Mouse (Mus musculus) spleen, postnatal 4 days (tissue): ENCODE results near the gene Trpv2.
A peak's percentile ranks its signal among the peaks of the same experiment; 100 is the strongest.

Source experiments
- DNase-seq, 2 experiments: peaks; one replicate each; pipeline ENCODE4 v3.0.0; 2022; ENCODE audit warnings: low spot score in 2 of 2

Gene Trpv2

DNA sequence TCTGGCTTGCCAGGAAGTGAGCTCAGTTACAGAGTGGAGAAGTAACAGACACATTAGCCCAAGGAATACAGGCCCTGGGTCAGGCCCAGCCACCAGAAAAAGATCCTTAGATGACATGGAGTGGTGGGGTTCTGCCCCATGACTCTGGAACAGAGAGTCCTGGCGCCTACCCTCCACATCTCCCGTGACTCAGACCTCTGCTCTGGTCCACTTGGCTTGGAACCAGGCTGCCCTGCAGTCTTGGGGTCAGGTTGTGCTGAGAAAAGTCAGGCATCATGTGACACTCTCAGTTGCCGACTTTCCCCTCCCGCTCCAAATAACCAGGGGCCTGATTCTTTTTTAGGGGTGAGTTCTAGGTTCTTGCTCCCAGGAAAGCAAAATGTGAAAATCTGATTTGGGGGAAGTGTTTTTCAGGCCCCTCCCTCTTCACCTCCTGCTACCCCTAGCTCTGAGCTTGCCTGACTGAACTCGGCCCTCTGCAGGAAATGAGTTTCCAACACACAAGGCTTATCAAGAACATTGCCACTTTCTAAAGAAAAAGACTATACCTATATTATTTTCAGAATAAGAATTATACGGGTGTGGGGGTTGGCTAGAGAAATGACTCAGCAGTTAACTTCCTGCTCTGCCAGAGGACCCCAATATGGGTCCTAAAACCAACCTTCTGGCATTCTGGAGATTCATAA is 15.2 kb upstream of the Trpv2 start:
- no peak for DNase-seq

DNA sequence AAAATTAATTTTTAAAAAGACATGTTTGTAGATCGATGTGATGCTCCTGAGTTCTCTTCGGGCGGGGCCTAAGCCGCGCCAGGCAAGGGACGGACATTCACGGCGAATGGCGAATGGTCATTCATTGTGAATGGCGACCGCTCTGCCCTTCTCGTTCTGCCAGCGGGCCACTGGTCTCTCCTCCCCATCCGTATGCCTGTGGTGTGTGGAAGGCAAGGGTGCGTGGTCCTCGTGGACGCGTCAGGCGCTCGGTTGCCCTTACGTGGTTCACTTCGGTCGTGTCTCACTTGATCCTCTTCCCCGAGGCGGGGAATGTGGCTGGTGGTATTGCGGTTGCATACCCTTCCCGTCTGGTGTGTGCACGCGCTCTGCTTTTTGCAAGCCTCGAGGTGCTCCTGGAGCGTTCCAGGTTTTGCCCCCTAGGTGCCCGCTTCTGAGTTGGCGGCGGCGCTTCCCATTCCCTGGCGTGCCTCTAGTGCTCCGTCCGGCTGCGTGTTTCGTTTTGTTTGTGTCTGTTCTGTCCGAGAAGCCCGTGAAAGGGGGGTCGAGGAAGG is 13.7 kb upstream of the Trpv2 start:
- peak in 1 of 2 experiments; percentile 66 for DNase-seq

DNA sequence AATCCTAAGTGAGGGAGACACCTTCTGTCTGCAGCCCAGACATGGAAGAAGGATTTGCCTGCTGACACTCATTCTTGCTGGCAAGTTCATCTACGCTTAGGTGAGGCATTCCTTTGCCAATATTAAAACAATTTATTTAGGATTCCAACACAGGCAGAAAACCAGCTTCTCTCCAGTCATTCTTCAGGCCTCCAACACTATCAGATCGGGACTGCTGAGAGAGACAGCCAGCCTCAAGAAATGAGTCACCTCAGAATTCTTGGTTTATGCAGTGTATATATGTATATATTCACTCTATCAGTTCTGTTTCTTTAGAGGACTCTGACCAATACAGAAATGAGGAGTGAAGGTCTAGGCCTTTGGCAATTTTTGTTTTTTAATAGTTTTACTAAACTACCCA is 10.7 kb upstream of the Trpv2 start:
- no peak for DNase-seq

DNA sequence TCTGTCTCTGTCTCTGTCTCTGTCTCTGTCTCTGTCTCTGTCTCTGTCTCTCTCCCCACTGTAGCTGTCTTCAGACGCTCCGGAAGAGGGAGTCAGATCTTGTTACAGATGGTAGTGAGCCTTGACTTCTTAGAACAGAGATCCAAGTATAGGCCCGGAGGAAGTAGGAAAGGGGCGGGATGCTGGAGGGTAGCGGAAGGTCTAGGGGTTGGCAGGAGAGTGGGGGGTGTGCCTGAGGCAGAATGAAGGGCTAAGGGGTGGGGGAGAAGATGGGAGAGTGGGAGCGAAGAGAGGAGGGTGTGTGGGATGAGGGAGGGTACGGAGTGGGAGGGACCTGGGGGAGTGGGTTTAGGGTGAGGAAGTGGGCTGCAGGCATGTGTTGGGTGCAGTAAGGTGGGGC is 8.5 kb upstream of the Trpv2 start:
- DNase-seq: no peak

DNA sequence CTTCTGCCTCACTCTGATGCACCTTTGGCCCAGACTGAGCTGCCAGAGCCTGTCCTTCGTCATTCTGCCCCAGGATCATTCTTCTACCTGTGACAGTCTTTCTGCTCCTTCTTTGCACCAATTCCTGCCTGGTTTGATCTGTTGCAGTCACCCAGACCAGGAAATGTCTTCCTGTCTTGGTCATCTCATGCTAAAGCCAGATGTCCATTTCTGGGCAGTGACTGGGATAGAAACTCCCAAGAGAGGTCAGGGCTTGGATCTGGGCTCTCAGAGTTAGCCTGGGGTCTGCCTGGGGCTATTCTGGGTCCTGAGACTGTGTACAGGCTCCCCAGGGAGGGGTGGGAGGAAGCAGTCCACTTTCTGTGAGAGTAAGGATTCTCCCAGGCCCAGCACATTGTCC is 8.1 kb upstream of the Trpv2 start:
- DNase-seq: no peak

DNA sequence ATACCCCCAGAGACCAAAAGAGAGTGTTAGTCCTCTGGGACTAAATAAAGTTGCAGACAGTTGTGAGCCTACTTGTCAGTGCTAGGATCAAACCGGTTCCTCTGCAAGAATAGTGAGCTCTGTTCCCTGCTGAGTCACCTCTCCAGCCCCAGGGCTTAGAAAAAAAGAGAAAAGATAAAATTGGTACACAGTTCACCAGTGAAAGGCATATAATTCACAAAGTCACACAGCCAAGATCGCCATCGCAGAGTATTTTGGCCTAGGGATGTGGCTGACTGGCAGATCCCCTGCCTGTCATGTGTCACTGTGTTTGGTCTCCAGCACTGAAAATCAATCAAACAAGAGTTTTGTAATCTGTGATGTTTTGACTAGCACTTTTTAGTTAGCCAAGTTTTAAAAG is 6.0 kb upstream of the Trpv2 start:
- DNase-seq: no peak

DNA sequence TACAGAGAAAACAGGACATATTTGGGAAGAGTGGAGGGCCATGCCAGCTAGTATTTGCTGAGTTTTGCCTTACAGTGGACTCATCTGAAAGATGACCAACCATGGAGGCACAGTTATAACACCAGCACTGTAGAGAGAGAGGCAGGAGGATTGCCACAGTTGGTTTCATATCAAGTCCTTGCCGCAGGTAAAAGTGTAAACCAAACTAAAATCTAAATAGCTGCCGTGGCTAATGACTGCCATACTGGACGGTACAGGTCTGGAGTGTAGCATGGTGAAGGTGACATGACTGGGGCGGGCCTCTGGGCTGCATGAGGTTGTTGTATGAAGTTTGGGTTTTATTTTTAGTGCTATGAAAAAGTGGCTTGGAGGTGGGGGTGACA is 408 bp downstream of the Trpv2 start:
- no peak for DNase-seq

DNA sequence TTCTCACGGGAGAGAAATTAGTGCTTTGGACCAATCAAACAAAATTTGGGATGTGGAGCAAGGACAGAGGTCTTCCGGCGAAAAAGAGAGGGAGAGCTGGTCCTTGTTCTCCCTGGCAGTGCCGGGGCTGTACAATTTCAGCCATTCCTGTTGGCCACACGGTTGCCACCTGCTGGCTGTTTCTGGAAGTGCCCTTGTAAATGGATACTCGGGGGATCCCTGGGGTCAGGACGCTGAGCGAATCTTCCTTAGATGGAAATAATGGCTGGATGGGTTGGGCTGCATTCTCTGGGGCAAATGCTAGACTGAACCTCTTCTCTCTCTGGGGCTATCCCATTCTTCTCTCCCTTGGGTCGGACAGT is 992 bp downstream of the Trpv2 start:
- DNase-seq: peak; percentile 86 to 95

DNA sequence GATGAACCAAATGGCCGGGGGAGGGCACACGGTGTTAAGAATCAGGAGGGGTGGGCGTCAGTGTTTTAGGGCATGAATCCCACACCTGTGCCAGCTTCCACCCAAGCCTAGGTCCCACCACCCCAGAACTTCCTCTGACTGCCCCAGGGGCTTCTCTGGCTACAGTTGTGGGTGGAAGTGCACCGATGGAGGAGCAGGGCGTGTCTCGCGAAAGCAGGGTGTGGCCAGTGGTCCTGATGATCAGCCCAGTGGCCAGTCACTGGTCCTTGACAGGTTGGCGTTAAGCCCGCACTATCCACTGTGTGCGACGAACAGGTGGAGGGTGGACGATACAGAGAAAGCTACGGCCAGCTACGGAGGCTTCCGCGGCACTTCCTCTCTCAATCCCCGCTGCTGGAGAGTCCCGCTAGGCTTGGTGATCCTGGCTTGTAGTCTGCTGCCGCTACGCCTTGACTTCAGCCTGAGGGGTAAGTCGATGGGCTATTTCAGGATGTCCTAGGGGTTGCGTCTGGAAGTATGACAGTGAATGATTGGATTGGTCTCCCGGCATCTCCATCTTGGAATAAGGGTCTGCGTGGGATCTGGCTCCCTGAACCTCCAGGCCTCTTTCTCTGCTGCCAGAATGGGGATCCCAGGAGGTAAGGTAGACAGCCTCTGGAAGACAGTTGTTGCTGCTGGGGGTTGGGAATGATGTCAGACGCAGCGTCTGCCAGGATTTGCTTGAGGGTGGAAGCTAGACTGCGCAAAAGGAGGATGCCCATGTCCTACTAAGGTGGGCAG is 1.6 kb downstream of the Trpv2 start:
- DNase-seq: peak; percentile 52 to 81

DNA sequence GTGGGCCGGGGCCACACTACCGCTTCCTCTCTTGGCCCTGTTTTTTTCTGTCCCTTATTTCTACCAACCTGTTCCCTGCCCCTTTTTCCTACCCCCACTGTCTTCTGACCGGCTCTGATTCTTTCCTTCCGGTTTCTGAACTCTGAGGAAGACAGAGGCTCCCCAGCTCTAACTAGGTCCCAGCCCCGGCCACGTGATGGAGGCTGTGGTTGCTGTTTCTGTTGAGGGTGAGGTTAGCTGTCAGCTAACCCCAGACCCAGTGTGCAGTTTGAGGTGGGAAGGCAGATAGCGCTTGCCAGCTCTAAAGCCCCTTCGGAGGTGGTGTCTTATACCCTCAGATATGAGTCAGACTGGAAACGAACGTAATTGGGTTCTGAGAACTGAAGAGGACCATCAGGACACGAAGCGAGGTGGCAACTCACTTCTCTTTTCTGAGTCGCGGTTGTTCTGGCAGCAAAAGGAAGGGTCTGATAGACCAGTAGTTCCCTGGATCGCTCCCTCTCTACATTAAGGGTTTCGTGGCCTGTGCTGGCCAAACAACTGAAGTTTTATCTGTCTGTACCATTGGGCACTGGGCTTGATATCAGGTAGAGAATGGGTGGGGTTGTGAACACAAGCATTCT is 2.4 kb downstream of the Trpv2 start:
- peak; percentile 64 to 80 for DNase-seq

DNA sequence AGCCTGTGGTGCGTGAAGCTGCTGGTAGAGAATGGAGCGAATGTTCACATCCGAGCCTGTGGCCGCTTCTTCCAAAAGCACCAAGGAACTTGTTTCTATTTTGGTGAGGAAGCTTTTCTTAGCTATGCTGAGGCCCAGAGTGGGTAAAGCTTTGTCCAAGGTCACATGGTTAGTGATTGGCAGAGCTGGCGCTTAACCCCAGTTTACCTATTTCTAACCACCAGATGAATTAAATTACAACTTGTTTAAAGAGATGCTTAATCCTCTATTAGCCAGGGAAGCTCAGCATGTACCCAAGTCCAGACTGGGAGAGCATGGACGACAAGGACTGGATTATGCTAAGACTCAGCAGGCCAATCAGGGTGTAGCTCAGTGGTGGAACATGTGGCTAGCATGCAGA is 8.7 kb downstream of the Trpv2 start:
- no peak for DNase-seq

DNA sequence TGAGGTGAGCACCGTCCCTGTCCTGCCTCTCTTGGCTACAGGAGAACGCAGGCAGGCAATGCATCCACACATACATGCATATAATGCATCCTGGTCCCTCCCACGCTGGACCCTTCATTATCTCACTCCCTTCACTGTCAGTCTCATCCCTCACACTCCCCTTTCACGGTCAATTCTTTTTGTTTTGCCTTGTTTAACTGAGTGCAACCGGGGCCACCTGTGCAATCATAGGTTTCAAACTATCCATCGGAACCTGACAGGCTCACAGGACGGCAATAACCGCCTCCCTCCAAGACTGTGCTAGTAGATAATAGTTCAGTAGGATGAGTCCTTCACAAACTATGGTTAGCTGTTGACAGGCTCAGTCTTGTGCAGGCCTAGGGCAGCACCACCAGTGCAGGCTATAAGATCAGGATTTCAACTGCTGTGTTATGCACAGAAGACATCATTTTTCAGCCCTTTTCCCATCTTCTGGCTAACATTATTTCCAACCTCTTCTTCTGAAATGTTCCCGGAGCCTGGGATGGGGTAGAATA is 10.5 kb downstream of the Trpv2 start:
- DNase-seq: no peak

DNA sequence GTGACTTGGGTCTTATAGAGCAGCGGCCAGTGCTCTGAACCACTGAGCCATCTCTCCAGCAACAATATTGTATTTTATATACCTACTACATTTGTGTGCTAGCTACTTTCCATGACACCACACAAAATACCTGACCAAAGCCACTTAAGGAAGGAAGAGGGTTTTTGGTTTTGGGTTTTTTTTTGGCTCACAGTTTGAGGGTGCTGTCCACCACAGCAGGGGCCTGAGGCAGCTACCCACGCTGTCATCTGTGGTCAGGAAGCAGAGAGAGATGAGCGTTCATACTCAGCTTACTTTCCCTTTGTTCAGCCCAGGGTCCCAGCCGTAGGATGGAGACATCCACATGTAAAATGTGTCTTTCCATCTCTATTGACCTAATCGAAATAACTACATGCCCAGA is 12.7 kb downstream of the Trpv2 start:
- DNase-seq: no peak

DNA sequence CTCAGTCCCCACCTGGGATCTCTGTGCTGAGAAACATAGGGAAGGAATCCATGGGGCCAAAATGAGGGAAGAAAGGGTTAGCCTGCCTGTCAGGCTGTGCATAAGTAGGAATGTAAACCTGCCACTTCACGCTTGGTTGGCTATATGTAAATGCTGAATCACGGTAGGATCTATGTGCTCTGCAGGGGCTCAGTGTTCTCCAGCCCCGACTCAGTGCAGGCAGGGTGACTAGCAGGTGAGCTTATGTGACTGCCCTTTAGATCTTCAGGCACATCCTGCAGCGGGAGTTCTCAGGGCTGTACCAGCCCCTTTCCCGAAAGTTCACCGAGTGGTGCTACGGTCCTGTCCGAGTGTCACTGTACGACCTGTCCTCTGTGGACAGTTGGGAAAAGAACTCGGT is 15.1 kb downstream of the Trpv2 start:
- no peak for DNase-seq

DNA sequence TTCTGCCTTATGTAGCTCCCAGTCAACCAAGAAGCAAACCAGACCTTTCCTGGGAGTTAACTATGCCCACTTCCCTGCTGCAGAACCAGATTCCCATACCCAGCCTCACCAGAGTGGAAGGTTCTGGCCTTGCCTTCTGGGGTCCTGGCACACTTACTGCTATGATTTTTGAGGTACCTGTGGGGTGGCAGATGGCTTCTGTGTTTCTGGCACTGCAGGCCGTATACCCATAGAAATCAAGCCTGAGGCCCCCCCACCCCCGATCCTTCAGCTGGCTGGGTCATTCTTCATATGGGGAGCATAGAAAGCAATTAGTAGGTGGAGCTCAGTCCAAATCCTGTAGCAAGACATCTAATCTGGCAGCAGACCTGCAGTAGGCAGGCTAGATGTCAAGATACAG is 16.7 kb downstream of the Trpv2 start:
- DNase-seq: no peak

DNA sequence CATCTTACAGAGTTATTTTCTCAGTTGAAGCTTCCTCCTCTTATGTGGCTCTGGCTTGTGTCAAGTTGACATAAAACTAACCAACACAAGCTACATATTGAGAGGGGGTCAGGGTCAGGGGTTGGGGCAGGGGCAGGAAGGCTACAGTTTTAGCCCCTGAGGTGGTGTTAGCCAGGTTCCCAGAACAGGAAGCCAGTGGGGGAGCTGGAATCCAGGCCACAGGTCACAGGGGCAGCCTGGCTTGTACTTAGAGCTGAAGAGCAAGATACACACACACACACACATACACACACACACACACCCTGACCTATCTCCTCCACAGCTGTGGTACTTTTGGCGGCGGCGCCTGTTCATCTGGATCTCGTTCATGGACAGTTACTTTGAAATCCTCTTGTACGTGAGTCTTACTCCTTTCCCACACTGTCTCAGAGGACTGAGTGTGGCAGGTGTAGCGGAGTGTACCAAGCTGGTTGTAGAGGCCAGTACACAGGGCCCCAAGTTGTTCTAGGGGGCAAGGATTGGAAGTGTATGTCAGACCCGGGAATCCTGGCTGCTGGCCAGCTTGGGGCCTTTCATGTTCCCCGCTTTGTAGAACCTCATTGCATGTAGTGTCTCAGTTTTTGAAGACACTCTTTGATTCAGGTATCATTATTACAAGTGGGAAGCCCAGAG is 17.8 kb downstream of the Trpv2 start:
- no peak for DNase-seq

DNA sequence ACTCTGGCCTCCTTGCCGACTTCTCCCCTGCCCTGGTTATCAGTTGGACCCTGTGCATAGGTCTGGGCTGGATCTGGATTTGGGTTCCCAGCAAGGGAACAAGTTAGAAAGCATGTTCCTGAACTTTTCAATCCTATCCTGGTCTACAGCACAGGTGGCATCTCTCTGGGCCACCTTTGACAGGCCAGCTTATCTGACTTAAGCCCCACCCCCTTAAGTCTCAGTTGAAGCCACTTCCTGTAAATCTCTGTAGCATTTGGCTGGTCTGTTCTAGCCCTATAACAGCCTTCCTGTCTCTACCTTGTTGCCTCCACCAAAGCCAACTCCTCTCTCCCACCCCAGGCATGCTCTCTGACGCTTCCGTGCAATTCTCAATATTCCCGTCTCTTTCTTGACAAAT is 24.3 kb downstream of the Trpv2 start:
- DNase-seq: no peak

DNA sequence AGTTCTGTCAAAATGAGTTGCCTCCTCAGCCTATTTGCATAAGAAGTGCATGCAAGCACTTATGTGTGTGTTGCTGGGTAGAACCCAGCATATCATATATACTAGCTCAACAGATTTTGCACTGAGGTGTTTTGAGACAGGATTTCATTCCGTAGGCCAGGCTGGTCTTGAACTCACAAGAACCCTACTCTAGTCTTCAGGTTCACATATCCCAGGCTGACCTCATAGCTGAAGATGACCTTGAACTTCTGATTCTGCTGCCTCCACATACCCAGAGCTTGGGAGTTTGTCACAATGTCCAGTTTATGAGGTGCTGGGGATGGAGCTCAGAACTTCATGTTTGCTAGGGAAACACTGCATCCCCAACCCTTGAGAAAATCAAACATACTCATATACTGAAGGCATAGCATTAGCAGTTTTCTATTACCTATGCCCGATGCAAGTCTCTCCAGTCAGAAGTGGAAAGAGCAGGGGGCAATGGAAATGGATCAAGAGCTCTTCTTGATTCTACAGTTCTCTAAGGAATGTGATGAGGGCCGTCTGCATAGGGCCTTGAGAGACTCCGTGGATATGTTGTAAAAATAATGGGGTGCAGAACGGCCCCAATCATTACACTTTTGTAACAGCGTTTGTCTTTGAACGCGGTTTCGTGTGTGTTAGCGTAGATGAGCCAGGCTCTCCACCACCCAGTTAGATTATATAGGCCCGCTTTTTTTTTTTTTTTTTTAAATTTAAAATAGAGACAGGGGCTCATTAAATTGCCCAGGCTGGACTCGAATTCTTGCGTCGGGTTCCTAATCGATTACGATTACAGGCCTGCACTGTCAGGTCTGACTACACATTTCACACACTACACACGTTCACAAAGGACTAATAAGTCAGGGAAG is 27.7 kb downstream of the Trpv2 start:
- DNase-seq: no peak

DNA sequence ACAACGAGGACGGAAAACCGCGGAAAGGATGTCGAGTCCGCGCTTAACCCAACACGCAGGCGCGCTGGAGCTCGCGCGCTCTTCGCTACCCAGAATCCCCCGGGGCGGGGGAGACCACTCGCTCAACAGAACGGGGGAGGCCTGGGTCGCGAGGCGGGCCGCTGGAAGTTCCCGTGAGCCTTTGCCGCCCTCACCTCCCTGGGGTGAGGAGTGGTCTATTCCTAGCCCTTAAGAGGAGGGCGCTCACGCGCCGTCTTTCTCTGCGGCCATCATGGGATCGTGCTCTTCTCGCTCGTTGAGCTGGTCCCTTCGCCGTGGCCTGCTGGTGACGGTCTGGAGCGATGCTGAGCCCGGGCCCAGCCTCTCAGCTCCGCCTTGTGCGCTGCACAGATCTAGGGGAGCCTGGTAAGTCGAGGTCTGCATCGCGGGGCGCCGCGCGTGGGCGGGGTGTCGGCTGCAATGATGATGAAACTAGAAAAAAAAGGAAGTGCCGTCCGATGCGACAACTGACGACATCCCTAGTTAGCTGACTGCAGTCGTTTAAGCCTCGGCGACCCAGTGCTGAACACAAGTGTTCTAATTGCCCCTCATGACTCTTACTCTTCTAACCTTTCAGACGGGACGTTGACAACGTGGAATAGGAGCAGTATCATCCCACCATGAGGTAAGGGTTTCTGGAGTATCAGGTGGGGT is 28.5 kb downstream of the Trpv2 start:
- peak; percentile 97 for DNase-seq

DNA sequence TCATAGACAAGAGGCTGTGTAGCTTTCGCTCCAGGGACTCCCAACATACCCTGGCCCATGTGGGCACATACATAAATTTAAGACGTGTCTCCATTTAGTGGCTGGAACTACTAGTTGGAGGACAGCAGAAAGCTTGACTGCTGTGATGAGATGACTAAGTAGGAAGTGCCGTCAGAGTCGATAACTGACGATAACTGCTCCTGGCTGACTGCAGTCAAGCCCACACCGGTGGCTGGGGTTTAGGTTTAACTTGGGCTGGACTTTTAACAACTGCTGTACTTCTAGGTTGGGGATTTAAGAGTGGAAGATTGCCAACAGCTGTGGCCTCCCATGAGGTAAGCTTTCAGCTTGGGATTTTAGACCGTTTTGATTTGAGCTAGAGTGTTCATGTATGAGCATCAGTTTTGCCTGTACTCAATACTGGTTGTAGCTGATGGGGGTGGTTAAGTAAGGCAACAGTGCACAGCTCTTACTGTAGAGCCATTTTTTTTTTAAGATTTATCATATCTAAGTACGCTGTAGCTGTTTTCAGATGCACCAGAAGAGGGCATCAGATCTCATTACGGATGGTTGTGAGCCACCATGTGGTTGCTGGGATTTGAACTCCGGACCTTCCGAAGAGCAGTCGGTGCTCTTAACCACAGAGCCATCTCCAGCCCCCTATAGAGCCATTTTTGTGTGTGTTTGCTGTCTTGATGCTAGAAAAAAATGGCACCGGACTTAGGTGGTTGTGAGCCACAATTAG is 29.2 kb downstream of the Trpv2 start:
- peak in 1 of 2 experiments; percentile 28 for DNase-seq
